Mouse (Mus musculus) heart, embryonic 14.5 days (tissue): ENCODE results near the gene Rfx7. TPM values are rescaled to one million over a fixed set of nuclear protein-coding genes. Genes with fewer than 3 reads are reported as not detected.
"Not testable (repeated sequence)": the region's sequence is repeated elsewhere in the genome, so short reads cannot be mapped to it uniquely, and the experiment has no call there.

Experiments used
- ATAC-seq: fragments of 200-750 bp; cut with Nextera tagmentation; 2 replicates; pipeline ENCODE4 v1.8.0; 2017; ENCODE audit warnings: low read depth, moderate TSS enrichment; ENCODE audit not compliant: insufficient number of reproducible peaks, insufficient read depth, low FRiP score
- H3K27ac ChIP-seq, 2 experiments: fragments of 200-500 bp in 1 of 2; fragments of 300-500 bp in 1 of 2; sonication (generic) in 1 of 2; replicated peaks in 1 of 2; 2 replicates each; pipeline ENCODE4 v1.5.1; 2012 to 2014; ENCODE audit warnings: low read depth in 2 of 2, low read length in 2 of 2, control low read depth in 1 of 2, mild to moderate bottlenecking in 1 of 2, mixed read lengths in 1 of 2; ENCODE audit not compliant: control insufficient read depth in 1 of 2, insufficient read depth in 1 of 2
- H3K27me3 ChIP-seq: fragments of 300-500 bp; sonication (generic); 2 replicates; pipeline ENCODE4 v1.6.1; 2014; ENCODE audit warnings: mild to moderate bottlenecking, low read length, control low read depth; ENCODE audit not compliant: control insufficient read depth, insufficient read depth
- H3K36me3 ChIP-seq: fragments of 300-500 bp; sonication (generic); 2 replicates; pipeline ENCODE4 v1.6.1; 2014; ENCODE audit warnings: mild to moderate bottlenecking, control low read depth, low read length, mixed read lengths; ENCODE audit not compliant: control insufficient read depth, insufficient read depth
- H3K4me1 ChIP-seq, 2 experiments: fragments of 200-500 bp in 1 of 2; fragments of 300-500 bp in 1 of 2; sonication (generic) in 1 of 2; 2 replicates each; pipeline ENCODE4 v1.6.1; 2012 to 2014; ENCODE audit warnings: low read length in 2 of 2, control low read depth in 1 of 2, mixed read lengths in 1 of 2; ENCODE audit not compliant: control insufficient read depth in 2 of 2, insufficient read depth in 2 of 2
- H3K4me2 ChIP-seq: fragments of 300-500 bp; sonication (generic); 2 replicates; pipeline ENCODE4 v1.6.1; 2014; ENCODE audit warnings: mild to moderate bottlenecking, low read length
- H3K4me3 ChIP-seq, 2 experiments: fragments of 200-500 bp in 1 of 2; fragments of 300-500 bp in 1 of 2; sonication (generic) in 1 of 2; 2 replicates each; pipeline ENCODE4 v1.5.1; 2012 to 2014; ENCODE audit warnings: low read length in 2 of 2, mild to moderate bottlenecking in 2 of 2, control low read depth in 1 of 2, low read depth in 1 of 2, moderate library complexity in 1 of 2; ENCODE audit not compliant: control insufficient read depth in 1 of 2, insufficient read depth in 1 of 2
- H3K9ac ChIP-seq: fragments of 300-500 bp; sonication (generic); 2 replicates; pipeline ENCODE4 v1.6.1; 2014; ENCODE audit warnings: mild to moderate bottlenecking, low read length
- H3K9me3 ChIP-seq: fragments of 300-500 bp; sonication (generic); 2 replicates; pipeline ENCODE4 v1.6.1; 2016; ENCODE audit warnings: low read length, control low read depth; ENCODE audit not compliant: control insufficient read depth
- WGBS: fragments of 180-500 bp; shearing (Covaris S2); extraction: QIAGEN DNeasy Blood & Tissue Kit; methylation state at CpG from one replicate; pipeline ENCODE4 v1.1.7; 2014; 5-methylcytosine and 5-hydroxymethylcytosine counted together
- polyA plus RNA-seq: library from polyadenylated mRNA; unstranded; fragments of >200 nt; fragmentation: Nextera tagmentation; extraction: Ambion mirVana; gene quantifications from 2 replicates; pipeline ENCODE4 v1.2.1, GENCODE M21; 2014

Rfx7 gene
- polyA plus RNA-seq, 1 experiment from 2014 or later, result 10.7 TPM

DNA sequence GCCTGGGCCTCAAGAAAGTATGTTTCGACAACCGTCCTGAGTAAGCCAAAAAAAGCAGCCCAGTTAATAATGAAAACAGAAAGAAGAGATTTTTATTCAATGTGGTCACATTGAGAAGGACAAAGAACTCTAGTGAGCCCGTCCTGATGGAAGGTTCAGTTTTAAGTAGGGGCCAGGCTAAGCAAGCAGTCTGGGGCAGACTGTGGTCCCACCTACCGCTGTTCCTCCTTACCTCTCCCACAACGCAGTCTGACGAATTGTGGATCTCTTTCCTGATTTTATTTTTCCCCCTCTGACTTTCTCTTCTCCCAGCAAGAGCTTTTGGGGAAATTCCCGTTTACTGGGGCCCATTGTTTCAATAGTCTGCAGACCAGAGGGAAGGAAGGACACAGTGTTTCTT, 108.6 kb downstream of the Rfx7 start:
- peak; percentile 9; the same call in 1 of the 2 replicates for ATAC-seq
- peak overlapping the region; percentile 2 to 7; a peak in 3 of 4 replicates for H3K4me3 ChIP-seq

DNA sequence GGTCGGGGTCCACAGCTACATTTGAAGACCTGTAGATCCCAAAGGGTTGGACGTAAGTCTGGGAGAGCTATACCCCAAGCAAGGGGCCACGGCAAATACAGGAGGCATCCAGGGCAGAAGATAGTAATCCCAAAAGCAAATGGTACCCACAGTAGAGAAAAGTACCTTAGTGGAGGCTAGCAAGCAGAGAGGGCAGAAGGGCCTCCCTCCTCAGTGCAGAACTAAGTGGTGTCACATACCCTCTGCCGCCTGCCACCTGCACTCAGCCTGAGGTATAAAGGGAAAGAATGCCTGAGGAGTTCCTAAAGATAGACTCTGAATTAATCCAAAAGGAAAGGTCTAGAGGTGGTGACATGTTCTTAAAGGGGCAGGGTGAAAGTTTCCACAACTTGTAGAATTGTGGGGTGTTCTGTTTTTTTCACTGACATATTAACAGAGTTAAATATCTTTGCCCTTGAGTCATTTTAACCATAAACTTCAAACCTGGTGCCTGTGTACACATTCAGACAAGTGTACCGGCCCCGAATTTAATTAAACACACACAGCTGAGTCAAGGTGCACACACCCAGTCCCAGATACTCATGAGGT, 109.1 kb downstream of the Rfx7 start:
- H3K9me3 ChIP-seq, result no peaks in the 10 kb centered on the region
- peak overlapping the region; percentile 2 to 7; a peak in 3 of 4 replicates for H3K4me3 ChIP-seq
- peak overlapping the region; percentile 97 to 99 for H3K27ac ChIP-seq
- peak overlapping the region; percentile 74 for H3K9ac ChIP-seq
- ATAC-seq, result no peak
- H3K4me2 ChIP-seq, result peak overlapping the region; percentile 75
- H3K36me3 ChIP-seq, result no peaks in the 10 kb centered on the region
- peaks cover 20 to 26% of the 10 kb centered on the region in 2 experiments for H3K4me1 ChIP-seq
- H3K27me3 ChIP-seq, result no peaks in the 10 kb centered on the region
- 43% methylated on average over 6 of the region's 6 CpGs for WGBS

More for the DNA sequence above, 108.6 kb downstream of the Rfx7 start:
- H3K36me3 ChIP-seq, result no peaks in the 10 kb centered on the region
- H3K4me2 ChIP-seq, result peak overlapping the region; percentile 75
- WGBS, result 5% methylated on average over 7 of the region's 7 CpGs
- H3K9ac ChIP-seq, result peak overlapping the region; percentile 74
- H3K9me3 ChIP-seq, result no peaks in the 10 kb centered on the region
- no peaks in the 10 kb centered on the region for H3K27me3 ChIP-seq
- peak overlapping the region; percentile 97 to 99 for H3K27ac ChIP-seq
- peaks cover 20 to 26% of the 10 kb centered on the region in 2 experiments for H3K4me1 ChIP-seq

DNA sequence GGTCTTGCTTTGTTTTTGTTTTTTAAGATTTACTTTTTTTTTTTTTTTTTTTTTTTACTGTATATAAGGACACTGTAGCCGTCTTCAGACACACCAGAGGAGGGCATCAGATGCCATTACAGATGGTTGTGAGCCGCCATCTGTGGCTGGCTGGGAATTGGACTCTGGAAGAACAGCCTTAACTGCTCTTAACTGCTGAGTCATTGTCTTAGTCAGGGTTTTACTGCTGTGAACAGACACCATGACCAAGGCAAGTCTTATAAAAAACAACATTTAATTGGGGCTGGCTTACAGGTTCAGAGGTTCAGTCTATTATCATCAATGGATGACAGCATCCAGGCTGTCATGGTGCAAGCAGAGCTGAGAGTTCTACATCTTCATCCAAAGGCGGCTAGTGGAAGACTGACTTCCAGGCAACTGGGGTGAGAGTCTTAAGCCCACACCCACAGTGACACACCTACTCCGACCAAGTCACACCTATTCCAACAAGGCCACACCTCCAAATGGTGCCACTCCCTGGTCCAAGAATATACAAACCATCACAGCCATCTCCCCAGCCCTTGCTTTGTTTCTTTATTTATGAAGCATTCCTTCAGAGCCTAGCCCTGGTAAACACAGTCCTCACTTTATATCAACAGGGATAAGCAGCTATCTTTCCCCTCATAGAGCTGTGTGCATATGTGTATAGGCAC, 110.9 kb downstream of the Rfx7 start:
- not testable (repeated sequence) for H3K9ac ChIP-seq, H3K4me2 ChIP-seq, ATAC-seq, H3K27me3 ChIP-seq, H3K36me3 ChIP-seq, H3K4me3 ChIP-seq, H3K9me3 ChIP-seq, H3K27ac ChIP-seq
- 91% methylated on average over 4 of the region's 4 CpGs for WGBS
- peaks cover 20 to 26% of the 10 kb centered on the region in 2 experiments for H3K4me1 ChIP-seq

DNA sequence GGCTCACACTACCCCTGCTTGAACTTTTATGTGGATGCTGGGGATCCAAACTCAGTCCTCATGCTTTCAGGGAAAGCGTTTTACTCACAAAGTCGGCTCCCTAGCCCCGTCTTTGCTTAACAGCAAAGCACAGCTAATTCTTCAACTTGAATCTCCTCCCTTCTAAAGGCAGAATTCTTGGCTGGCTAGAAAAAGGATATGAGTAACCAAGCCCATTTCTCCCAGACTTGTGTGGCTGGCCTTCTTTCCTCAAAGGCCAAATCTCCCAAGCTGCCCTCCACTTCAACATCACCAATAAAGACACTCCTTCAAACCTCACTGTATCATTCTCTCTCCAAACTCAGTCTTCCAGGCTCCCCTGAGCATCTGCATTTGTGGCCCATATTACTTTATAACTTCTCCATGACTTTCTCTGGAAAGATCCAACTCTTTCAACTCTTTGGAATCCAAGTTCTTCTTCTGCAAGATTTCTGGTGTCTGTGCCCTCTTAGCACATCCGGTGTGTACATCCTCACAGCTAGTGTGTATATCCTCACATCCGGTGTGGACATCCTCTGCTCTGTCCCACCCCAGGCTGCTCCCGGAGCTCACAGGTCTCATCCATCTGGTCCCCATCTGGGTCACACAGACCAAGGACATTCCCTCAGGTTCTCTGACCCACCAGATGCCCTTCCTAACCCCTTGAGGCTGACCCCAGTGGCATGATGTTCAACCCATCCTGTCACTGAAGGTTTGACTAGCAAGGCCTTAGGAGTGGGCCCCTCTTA, 111.8 kb downstream of the Rfx7 start:
- no peak overlapping the region for H3K4me3 ChIP-seq
- no peak overlapping the region for H3K4me2 ChIP-seq
- H3K27ac ChIP-seq, result peak overlapping the region; percentile 29 to 48; a peak in 1 of 4 replicates
- no peaks in the 10 kb centered on the region for H3K9me3 ChIP-seq
- peaks cover 20 to 25% of the 10 kb centered on the region in 2 experiments for H3K4me1 ChIP-seq
- 82% methylated on average over 6 of the region's 6 CpGs for WGBS
- no peak overlapping the region for H3K9ac ChIP-seq
- H3K36me3 ChIP-seq, result no peaks in the 10 kb centered on the region
- ATAC-seq, result no peak
- no peaks in the 10 kb centered on the region for H3K27me3 ChIP-seq

DNA sequence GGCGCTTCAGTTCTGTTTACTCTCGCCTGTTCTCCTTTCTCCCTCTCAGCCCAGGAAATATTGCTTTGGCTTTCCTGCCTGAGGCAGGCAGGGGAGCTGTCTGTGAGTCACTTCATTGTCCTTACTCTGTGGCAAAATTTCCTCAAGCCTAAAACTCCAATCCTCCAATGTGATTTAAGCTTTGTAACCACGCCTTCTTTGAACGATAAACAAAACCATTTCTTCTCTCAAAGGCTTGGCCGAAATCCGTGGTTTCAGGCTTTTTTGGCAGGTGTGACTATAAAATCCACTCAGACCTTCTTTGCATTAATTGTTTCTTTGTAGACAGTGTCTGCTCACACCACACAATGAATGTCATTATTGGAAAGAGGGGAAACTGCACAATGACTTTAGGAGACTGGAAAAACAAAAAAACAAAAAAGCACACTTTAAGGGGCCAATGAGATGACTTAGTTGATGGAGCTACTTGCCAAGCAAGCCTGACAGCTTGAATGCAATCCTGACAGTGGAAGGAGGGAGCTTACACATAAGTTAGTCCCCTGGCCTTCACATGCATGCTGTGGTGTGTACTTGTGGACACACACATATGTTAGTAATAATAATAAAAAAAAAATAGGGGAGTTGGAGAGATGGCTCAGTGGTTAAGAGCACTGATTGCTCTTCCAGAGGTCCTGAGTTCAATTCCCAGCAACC, 112.5 kb downstream of the Rfx7 start:
- WGBS, result 60% methylated on average over 6 of the region's 6 CpGs
- no peak for ATAC-seq

DNA sequence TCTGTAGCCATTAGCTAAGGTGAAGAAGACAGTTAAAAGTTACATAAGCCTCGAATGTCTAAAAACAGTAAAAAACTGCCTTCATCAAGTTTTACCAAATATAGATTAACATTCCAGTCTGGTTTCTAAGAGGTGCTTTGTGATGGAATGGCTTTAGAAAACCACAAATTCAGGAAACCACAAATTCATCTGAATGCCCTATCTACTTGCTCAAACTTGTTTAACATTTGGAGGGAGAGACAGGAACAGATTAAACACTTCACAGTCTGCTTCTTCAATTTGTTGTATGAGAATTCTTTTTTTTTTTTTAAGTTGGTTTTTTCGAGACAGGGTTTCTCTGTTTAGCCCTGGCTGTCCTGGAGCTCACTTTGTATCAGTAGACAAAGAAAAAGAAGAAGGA, 117.7 kb downstream of the Rfx7 start:
- Histone ChIP-seq H3K9ac (no peak overlapping the region), H3K4me1 (peaks cover 11 to 13% of the 10 kb centered on the region in 2 experiments), H3K36me3 (no peaks in the 10 kb centered on the region), H3K4me2 (no peak overlapping the region), H3K4me3 (no peak overlapping the region), H3K9me3 (no peaks in the 10 kb centered on the region), H3K27me3 (no peaks in the 10 kb centered on the region), H3K27ac (no peak overlapping the region)
- 51% methylated on average over 2 of the region's 2 CpGs for WGBS
- ATAC-seq, result no peak

More for the DNA sequence above, 112.5 kb downstream of the Rfx7 start:
- Histone ChIP-seq H3K4me3 (no peak overlapping the region), H3K36me3 (no peaks in the 10 kb centered on the region), H3K9me3 (no peaks in the 10 kb centered on the region), H3K4me1 (peaks cover 16 to 18% of the 10 kb centered on the region in 2 experiments), H3K27ac (0 out of 4 replicates have a peak overlapping the region, but pooled peaks have one; percentile 29 to 48), H3K27me3 (no peaks in the 10 kb centered on the region), H3K4me2 (no peak overlapping the region), H3K9ac (no peak overlapping the region)

DNA sequence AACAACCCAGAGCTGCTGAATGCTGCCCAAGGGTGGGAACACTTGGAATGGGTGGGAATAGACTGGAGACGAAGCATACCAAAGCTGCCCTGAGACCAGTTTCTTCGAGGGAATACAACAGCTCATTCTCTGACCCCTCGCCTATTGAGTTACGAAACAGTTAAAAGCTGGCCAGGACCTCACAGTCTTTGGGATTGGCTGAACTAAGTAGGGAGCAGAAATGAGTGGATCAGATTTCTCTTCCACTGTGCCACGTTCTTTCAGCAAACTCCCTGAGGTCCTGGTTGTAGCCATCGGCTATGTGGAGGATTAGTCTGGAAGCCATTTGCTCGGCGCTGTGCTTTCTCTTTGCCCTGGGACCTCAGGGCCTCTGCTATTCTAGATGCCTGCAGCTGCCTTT, 120.9 kb downstream of the Rfx7 start:
- H3K4me1 ChIP-seq, result peaks cover 24 to 28% of the 10 kb centered on the region in 2 experiments
- 0 out of 2 replicates have a peak, but pooled peaks have one; percentile 33 for ATAC-seq
- H3K9ac ChIP-seq, result peak overlapping the region; percentile 17; the same call in 1 of the 2 replicates
- H3K9me3 ChIP-seq, result no peaks in the 10 kb centered on the region
- 24% methylated on average over 8 of the region's 8 CpGs for WGBS
- peak overlapping the region; percentile 39; the same call in 1 of the 2 replicates for H3K4me2 ChIP-seq
- H3K4me3 ChIP-seq, result no peak overlapping the region
- peak overlapping the region; percentile 76 to 82 for H3K27ac ChIP-seq
- no peaks in the 10 kb centered on the region for H3K27me3 ChIP-seq
- no peaks in the 10 kb centered on the region for H3K36me3 ChIP-seq
